Mouse (Mus musculus) liver, embryonic 14.5 days (tissue): ENCODE measurements around the gene Tdp1.

Source experiments
- CTCF ChIP-seq: IDR thresholded peaks from 2 replicates; pipeline ENCODE4 v1.5.1; 2016; ENCODE audit warnings: antibody characterized with exemption, low read depth, control low read depth
- EP300 ChIP-seq: IDR thresholded peaks from 2 replicates; pipeline ENCODE4 v1.6.1; 2016; ENCODE audit warnings: antibody characterized with exemption, low read depth

DNA sequence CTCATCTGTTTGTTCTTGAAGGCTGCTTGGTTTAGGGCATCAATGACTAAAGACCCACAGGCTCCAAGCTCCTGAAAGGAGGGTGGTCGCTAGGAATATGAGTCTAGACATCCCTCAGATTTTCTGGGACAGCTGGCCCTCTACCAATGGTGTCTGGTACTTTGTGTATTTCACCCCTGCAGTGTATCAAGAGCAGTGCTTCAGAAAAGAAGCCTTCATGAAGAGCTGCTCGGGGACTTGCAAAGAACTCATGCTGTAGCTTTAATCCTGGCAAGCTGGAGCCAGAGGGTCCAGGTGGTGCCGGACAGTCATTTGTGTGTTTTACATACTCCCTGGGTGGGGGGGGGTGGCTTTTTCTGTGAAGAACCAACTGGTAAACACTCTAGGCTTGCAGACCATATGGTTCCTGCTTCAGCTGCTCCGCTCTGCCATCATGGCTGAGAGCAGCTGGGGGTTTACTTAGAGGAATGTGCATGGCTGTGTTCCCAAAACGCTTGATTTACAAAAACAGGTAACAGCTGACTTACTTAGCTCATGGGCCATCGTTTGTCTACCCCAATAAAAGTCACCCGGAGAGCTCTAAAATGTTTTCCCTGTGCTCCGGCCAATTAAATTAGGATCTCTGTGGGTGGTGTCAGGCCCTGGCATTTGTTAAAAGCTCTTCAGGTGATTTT, 118.7 kb downstream of the Tdp1 start:
- TF ChIP-seq CTCF, result no peak
- TF ChIP-seq EP300, result no peak
